Mouse (Mus musculus): ENCODE data around the gene Gbgt1.

DNA sequence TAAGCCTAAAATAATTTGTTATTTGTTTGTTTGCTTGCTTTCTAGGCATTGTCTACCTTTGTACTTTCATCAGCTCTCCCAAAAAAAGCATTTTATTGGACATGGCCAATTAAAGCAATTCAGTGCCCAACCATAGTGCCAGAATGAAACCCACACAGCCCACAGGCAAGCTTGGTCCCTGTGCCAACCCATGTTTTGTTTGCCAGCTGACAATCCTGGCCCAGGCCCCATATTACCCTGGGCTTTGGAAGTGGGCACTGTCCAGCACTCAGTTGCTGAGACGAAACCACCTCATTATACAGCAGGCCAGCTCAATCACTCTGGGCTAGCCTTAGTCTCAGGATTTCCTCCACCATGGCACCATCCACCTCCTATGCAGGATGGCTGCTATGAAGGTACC, 40.1 kb upstream of the Gbgt1 start:
- TF ChIP-seq CTCF (IDR thresholded peaks at IDR 0.05; ENCODE audit: low read depth): no peak
- no peak for TF ChIP-seq EP300 (IDR thresholded peaks at IDR 0.05; ENCODE audit: low read depth)

Measured in liver, postnatal 0 days (tissue).